ENCODE assay signal across 18 mouse cellular contexts in genomic region chr19:56677611-56678010, GRCm38 (mm10). TPM values are rescaled to one million over a fixed set of nuclear protein-coding genes. Genes with fewer than 3 reads are reported as not detected.
A peak's percentile ranks its signal among the peaks of the same experiment; 100 is the strongest.
DNase-seq lines count a peak whose midpoint lies in the region; ATAC-seq and TF ChIP-seq lines count a peak whose summit lies in the region.
"Had no signal": no experiment of that assay in that cellular context is flagged by ENCODE, and none has a peak within 500 bp of the region (broad histone marks: within the 10 kb centered on the region; RNA-seq: fewer than 3 reads in every experiment).

No protein-coding gene starts in this region.

- peak; percentile 25 for DNase-seq in gastrocnemius, postnatal 10 days
- DNase-seq in gastrocnemius, adult 2 months, result no peak
- no peak for DNase-seq in stomach, postnatal 0 days (ENCODE audit: low spot score)
- DNase-seq in embryo, embryonic 9.5 days (ENCODE audit: extremely low spot score), result no peak
- no peak for DNase-seq in ovary, postnatal 14 days (ENCODE audit: low spot score)
- no peak for DNase-seq in retina, postnatal 1 day
- DNase-seq: cerebellum, adult 18-20 months; embryo, embryonic 11 days; liver, embryonic 13.5 days; spleen, adult 18-20 months; thymus, postnatal 14 days had no signal

- H3K9me3 ChIP-seq in stomach, embryonic 14.5 days (ENCODE audit: control insufficient read depth, low read depth, low read length), result no peaks in the 10 kb centered on the region
- H3K9me3 ChIP-seq in stomach, postnatal 0 days (ENCODE audit: control insufficient read depth, low read length), result no peaks in the 10 kb centered on the region
- H3K9me3 ChIP-seq in heart, embryonic 14.5 days (ENCODE audit: control insufficient read depth, low read length), result no peaks in the 10 kb centered on the region
- H3K9me3 ChIP-seq: forebrain, embryonic 13.5 days; hindbrain, embryonic 15.5 days; liver, embryonic 13.5 days had no signal

- no peaks in the 10 kb centered on the region for H3K27me3 ChIP-seq in stomach, embryonic 14.5 days (ENCODE audit: control insufficient read depth, insufficient read depth, low read length)
- H3K27me3 ChIP-seq in stomach, postnatal 0 days (ENCODE audit: control insufficient read depth, insufficient read depth, low read length), result no peaks in the 10 kb centered on the region
- H3K27me3 ChIP-seq in heart, embryonic 14.5 days (ENCODE audit: control insufficient read depth, insufficient read depth, low read length), result no peaks in the 10 kb centered on the region
- H3K27me3 ChIP-seq: forebrain, embryonic 13.5 days; hindbrain, embryonic 15.5 days; liver, embryonic 13.5 days had no signal

- intact Hi-C loops in gastrocnemius, adult 2 months (cut with DNase I), result no loop called here

- no peak overlapping the region for H3K4me3 ChIP-seq in gastrocnemius, adult 2 months
- no peak overlapping the region for H3K4me3 ChIP-seq in stomach, embryonic 14.5 days (ENCODE audit: low read depth, low read length)
- H3K4me3 ChIP-seq in stomach, postnatal 0 days (ENCODE audit: low read depth, low read length), result no peak overlapping the region
- H3K4me3 ChIP-seq in heart, embryonic 14.5 days (ENCODE audit: control insufficient read depth in 1 of 2, insufficient read depth in 1 of 2, low read depth in 1 of 2, low read length in 2 of 2), result no peak overlapping the region
- H3K4me3 ChIP-seq: forebrain, embryonic 13.5 days; hindbrain, embryonic 15.5 days; liver, embryonic 13.5 days; myocyte had no signal

- ATAC-seq in stomach, embryonic 14.5 days (ENCODE audit: insufficient number of reproducible peaks, insufficient read depth, low FRiP score, low read depth), result no peak
- no peak for ATAC-seq in stomach, postnatal 0 days (ENCODE audit: low FRiP score, low TSS enrichment)
- no peak for ATAC-seq in heart, embryonic 14.5 days (ENCODE audit: insufficient number of reproducible peaks, insufficient read depth, low FRiP score, low read depth)
- ATAC-seq: forebrain, embryonic 13.5 days had no signal

- no peaks in the 10 kb centered on the region for H3K36me3 ChIP-seq in stomach, embryonic 14.5 days (ENCODE audit: control insufficient read depth, insufficient read depth, low read length)
- H3K36me3 ChIP-seq in stomach, postnatal 0 days (ENCODE audit: control insufficient read depth, insufficient read depth, low read length), result no peaks in the 10 kb centered on the region
- H3K36me3 ChIP-seq in heart, embryonic 14.5 days (ENCODE audit: control insufficient read depth, insufficient read depth, low read length), result no peaks in the 10 kb centered on the region
- H3K36me3 ChIP-seq: hindbrain, embryonic 15.5 days; liver, embryonic 13.5 days had no signal

- H3K4me1 ChIP-seq in stomach, embryonic 14.5 days (ENCODE audit: control insufficient read depth, insufficient read depth, low read length), result peaks cover 13% of the 10 kb centered on the region; the same call in 1 of the 2 replicates
- H3K4me1 ChIP-seq in stomach, postnatal 0 days (replicated peaks; ENCODE audit: control insufficient read depth, insufficient read depth), result no peaks in the 10 kb centered on the region
- H3K4me1 ChIP-seq in heart, embryonic 14.5 days (ENCODE audit: control insufficient read depth in 2 of 2, insufficient read depth in 2 of 2, low read length in 2 of 2), result peaks cover 39 to 47% of the 10 kb centered on the region in 2 experiments
- H3K4me1 ChIP-seq: forebrain, embryonic 13.5 days; hindbrain, embryonic 15.5 days; liver, embryonic 13.5 days had no signal

- no peak overlapping the region for H3K4me2 ChIP-seq in stomach, embryonic 14.5 days (replicated peaks; ENCODE audit: low read depth, low read length)
- no peak overlapping the region for H3K4me2 ChIP-seq in stomach, postnatal 0 days (replicated peaks; ENCODE audit: low read depth)
- H3K4me2 ChIP-seq in heart, embryonic 14.5 days (ENCODE audit: low read length), result peak overlapping the region; percentile 25; the same call in 1 of the 2 replicates
- H3K4me2 ChIP-seq: forebrain, embryonic 13.5 days; hindbrain, embryonic 15.5 days; liver, embryonic 13.5 days had no signal

- TF ChIP-seq CTCF in gastrocnemius, adult 2 months (IDR thresholded peaks at IDR 0.05), result no peak
- no peak for TF ChIP-seq CTCF in stomach, postnatal 0 days (IDR thresholded peaks at IDR 0.05; ENCODE audit: low read depth)

- H3K27ac ChIP-seq in gastrocnemius, adult 2 months, result no peak overlapping the region
- H3K27ac ChIP-seq in stomach, embryonic 14.5 days (ENCODE audit: low read length), result peak overlapping the region; percentile 10; the same call in 1 of the 2 replicates
- no peak overlapping the region for H3K27ac ChIP-seq in stomach, postnatal 0 days (replicated peaks)
- peak overlapping the region; percentile 29 to 66 for H3K27ac ChIP-seq in heart, embryonic 14.5 days (replicated peaks in 1 of 2; ENCODE audit: control insufficient read depth in 1 of 2, insufficient read depth in 1 of 2, low read depth in 2 of 2, low read length in 2 of 2)
- H3K27ac ChIP-seq: forebrain, embryonic 13.5 days; hindbrain, embryonic 15.5 days; kidney, postnatal 0 days; liver, embryonic 13.5 days had no signal

- WGBS in stomach, embryonic 14.5 days, result 35% methylated on average over 8 of the region's 8 CpGs
- WGBS in stomach, postnatal 0 days, result 44% methylated on average over 8 of the region's 8 CpGs
- 20% methylated on average over 8 of the region's 8 CpGs for WGBS in heart, embryonic 14.5 days

- no peak overlapping the region for H3K9ac ChIP-seq in stomach, embryonic 14.5 days (replicated peaks; ENCODE audit: low read depth, low read length)
- no peak overlapping the region for H3K9ac ChIP-seq in stomach, postnatal 0 days (ENCODE audit: low read length)
- H3K9ac ChIP-seq in heart, embryonic 14.5 days (ENCODE audit: low read length), result no peak overlapping the region
- H3K9ac ChIP-seq: forebrain, embryonic 13.5 days; hindbrain, embryonic 15.5 days; liver, embryonic 13.5 days had no signal

- no peak for TF ChIP-seq EP300 in stomach, postnatal 0 days (optimal IDR thresholded peaks at IDR 0.05)

RNA-seq across cellular contexts. Expression of gene Adrb1, which starts 44.4 kb away (rescaled TPM):
- 1 to 10 TPM; 1.1 to 1.5 TPM for total RNA-seq in gastrocnemius, postnatal 10 days (2021)
- under 1 TPM; 0.11 to 0.13 TPM for total RNA-seq in gastrocnemius, adult 2 months (2021)
- 1.2 and 1.3 TPM in 2 replicates for polyA plus RNA-seq in stomach, embryonic 14.5 days (2014; fragmentation: Nextera tagmentation; extraction: Ambion mirVana)
- polyA plus RNA-seq in stomach, postnatal 0 days (2015; fragmentation: Nextera tagmentation; extraction: Ambion mirVana), result 0.45 and 0.59 TPM in 2 replicates
- 6.5 and 8.2 TPM in 2 replicates for polyA plus RNA-seq in heart, embryonic 14.5 days (2014; fragmentation: Nextera tagmentation; extraction: Ambion mirVana)
- total RNA-seq: megakaryocyte-erythroid progenitor cell, adult 5-6 weeks had no signal

Comparison
In these comparisons a context has a peak if more than half of its experiments do, and no peak if none do; other contexts are left out.
1. H3K27ac ChIP-seq: peak in stomach, embryonic 14.5 days (single experiment) and heart, embryonic 14.5 days (2 of 2); none in gastrocnemius, adult 2 months (single experiment) and stomach, postnatal 0 days (single experiment).